ENCODE assay signal across 21 mouse cellular contexts in genomic region chr4:116710154-116710553, GRCm38 (mm10). TPM values are rescaled to one million over a fixed set of nuclear protein-coding genes. Genes with fewer than 3 reads are reported as not detected.
DNase-seq lines count a peak whose midpoint lies in the region; ATAC-seq and TF ChIP-seq lines count a peak whose summit lies in the region.
"Had no signal": no experiment of that assay in that cellular context is flagged by ENCODE, and none has a peak within 500 bp of the region (broad histone marks: within the 10 kb centered on the region; RNA-seq: fewer than 3 reads in every experiment).

No protein-coding gene starts in this region.

- no peaks in the 10 kb centered on the region for H3K27me3 ChIP-seq in forebrain, embryonic 10.5 days (ENCODE audit: poor library complexity, severe bottlenecking)
- no peaks in the 10 kb centered on the region for H3K27me3 ChIP-seq in forebrain, embryonic 13.5 days
- no peaks in the 10 kb centered on the region for H3K27me3 ChIP-seq in liver, embryonic 12.5 days (replicated peaks)
- H3K27me3 ChIP-seq in liver, postnatal 0 days (ENCODE audit: insufficient read depth, low read length): no peaks in the 10 kb centered on the region
- H3K27me3 ChIP-seq in testis, adult 2 months (ENCODE audit: control insufficient read depth, insufficient read depth, low read length): no peaks in the 10 kb centered on the region
- H3K27me3 ChIP-seq in embryonic facial prominence, embryonic 10.5 days (replicated peaks; ENCODE audit: low read depth, poor library complexity, severe bottlenecking): no peaks in the 10 kb centered on the region
- H3K27me3 ChIP-seq in intestine, embryonic 16.5 days (replicated peaks; ENCODE audit: control insufficient read depth, insufficient read depth, low read length): no peaks in the 10 kb centered on the region
- H3K27me3 ChIP-seq: embryonic facial prominence, embryonic 13.5 days; embryonic facial prominence, embryonic 15.5 days; Patski had no signal

- peaks cover 22% of the 10 kb centered on the region for H3K4me1 ChIP-seq in forebrain, embryonic 10.5 days
- H3K4me1 ChIP-seq in forebrain, embryonic 13.5 days: peaks cover 19% of the 10 kb centered on the region
- H3K4me1 ChIP-seq in liver, embryonic 12.5 days: peaks cover 33% of the 10 kb centered on the region
- peaks cover 14% of the 10 kb centered on the region for H3K4me1 ChIP-seq in liver, postnatal 0 days (ENCODE audit: insufficient read depth)
- H3K4me1 ChIP-seq in testis, adult 2 months (ENCODE audit: control insufficient read depth, insufficient read depth, low read length): no peaks in the 10 kb centered on the region
- peaks cover 19% of the 10 kb centered on the region for H3K4me1 ChIP-seq in embryonic facial prominence, embryonic 10.5 days
- peaks cover 6% of the 10 kb centered on the region; the same call in 1 of the 2 replicates for H3K4me1 ChIP-seq in intestine, embryonic 16.5 days (ENCODE audit: control insufficient read depth, insufficient read depth, low read length)

- no peak for ATAC-seq in forebrain, embryonic 13.5 days
- no peak for ATAC-seq in liver, embryonic 12.5 days
- no peak for ATAC-seq in liver, postnatal 0 days
- no peak for ATAC-seq in intestine, embryonic 16.5 days
- ATAC-seq: activated CD4-positive, CD25-positive, alpha-beta regulatory T cell, adult 4 months; forebrain, embryonic 14.5 days; forebrain, embryonic 16.5 days; Patski had no signal

- TF ChIP-seq POLR2A in testis, adult 2 months (IDR thresholded peaks at IDR 0.05; ENCODE audit: control insufficient read depth, low read depth, low read length): no peak

- TF ChIP-seq CTCF in liver, postnatal 0 days (IDR thresholded peaks at IDR 0.05; ENCODE audit: low read depth): no peak
- TF ChIP-seq CTCF in testis, adult 2 months (IDR thresholded peaks at IDR 0.05; ENCODE audit: control insufficient read depth, insufficient read depth, insufficient replicate concordance, low read depth, low read length): no peak

- WGBS in forebrain, embryonic 10.5 days: 87% methylated on average over 2 of the region's 2 CpGs
- WGBS in forebrain, embryonic 13.5 days: 93% methylated on average over 2 of the region's 2 CpGs
- WGBS in liver, embryonic 12.5 days (ENCODE audit: insufficient replicate concordance): 81% methylated on average over 2 of the region's 2 CpGs
- 78% methylated on average over 2 of the region's 2 CpGs for WGBS in liver, postnatal 0 days (ENCODE audit: insufficient replicate concordance)
- WGBS in embryonic facial prominence, embryonic 10.5 days: 89% methylated on average over 2 of the region's 2 CpGs
- 91% methylated on average over 2 of the region's 2 CpGs for whole genome bisulfite sequencing in intestine, embryonic 16.5 days

- no peaks in the 10 kb centered on the region for H3K9me3 ChIP-seq in forebrain, embryonic 10.5 days
- no peaks in the 10 kb centered on the region for H3K9me3 ChIP-seq in forebrain, embryonic 13.5 days (replicated peaks)
- H3K9me3 ChIP-seq in liver, embryonic 12.5 days (replicated peaks): no peaks in the 10 kb centered on the region
- no peaks in the 10 kb centered on the region for H3K9me3 ChIP-seq in liver, postnatal 0 days (ENCODE audit: low read length)
- no peaks in the 10 kb centered on the region for H3K9me3 ChIP-seq in embryonic facial prominence, embryonic 10.5 days
- no peaks in the 10 kb centered on the region for H3K9me3 ChIP-seq in intestine, embryonic 16.5 days (ENCODE audit: control insufficient read depth, low read length)
- H3K9me3 ChIP-seq: embryonic facial prominence, embryonic 13.5 days; embryonic facial prominence, embryonic 15.5 days; G1E had no signal

- no peak overlapping the region for H3K9ac ChIP-seq in forebrain, embryonic 13.5 days
- no peak overlapping the region for H3K9ac ChIP-seq in liver, embryonic 12.5 days
- H3K9ac ChIP-seq in liver, postnatal 0 days (replicated peaks): no peak overlapping the region
- no peak overlapping the region for H3K9ac ChIP-seq in intestine, embryonic 16.5 days (ENCODE audit: low read depth, low read length)
- H3K9ac ChIP-seq: embryonic facial prominence, embryonic 13.5 days had no signal

- no peak for DNase-seq in forebrain, embryonic 10.5 days (ENCODE audit: extremely low spot score, low spot score)
- DNase-seq in liver, postnatal 0 days: no peak
- DNase-seq in testis, postnatal 14 days (ENCODE audit: low spot score): no peak
- DNase-seq in embryonic facial prominence, embryonic 10.5 days (ENCODE audit: low spot score): no peak
- DNase-seq: adrenal gland, adult 8-10 months; adrenal gland, postnatal 14 days; adrenal gland, postnatal 36 days; cerebellum, adult 18-20 months; cerebellum, postnatal 10 days; cerebellum, postnatal 25 days had no signal

- H3K4me3 ChIP-seq in forebrain, embryonic 10.5 days: peak overlapping the region; percentile 68; the same call in 1 of the 2 replicates
- no peak overlapping the region for H3K4me3 ChIP-seq in forebrain, embryonic 13.5 days
- H3K4me3 ChIP-seq in liver, embryonic 12.5 days: no peak overlapping the region
- H3K4me3 ChIP-seq in liver, postnatal 0 days (ENCODE audit: low read depth, low read length): no peak overlapping the region
- peak overlapping the region; percentile 90 for H3K4me3 ChIP-seq in testis, adult 2 months (ENCODE audit: control insufficient read depth, low read depth, low read length)
- peak overlapping the region; percentile 69 for H3K4me3 ChIP-seq in embryonic facial prominence, embryonic 10.5 days
- no peak overlapping the region for H3K4me3 ChIP-seq in intestine, embryonic 16.5 days (ENCODE audit: low read length)
- H3K4me3 ChIP-seq: embryonic facial prominence, embryonic 13.5 days; embryonic facial prominence, embryonic 15.5 days had no signal

- no peak overlapping the region for H3K27ac ChIP-seq in forebrain, embryonic 10.5 days
- H3K27ac ChIP-seq in forebrain, embryonic 13.5 days: no peak overlapping the region
- H3K27ac ChIP-seq in liver, embryonic 12.5 days: no peak overlapping the region
- no peak overlapping the region for H3K27ac ChIP-seq in liver, postnatal 0 days (ENCODE audit: low read depth)
- no peak overlapping the region for H3K27ac ChIP-seq in testis, adult 2 months (ENCODE audit: control insufficient read depth, insufficient read depth, low read depth, low read length)
- H3K27ac ChIP-seq in embryonic facial prominence, embryonic 10.5 days (replicated peaks): no peak overlapping the region
- H3K27ac ChIP-seq in intestine, embryonic 16.5 days (ENCODE audit: low read length): no peak overlapping the region
- H3K27ac ChIP-seq: embryonic facial prominence, embryonic 13.5 days; embryonic facial prominence, embryonic 15.5 days had no signal

- H3K36me3 ChIP-seq in forebrain, embryonic 10.5 days (replicated peaks): peaks cover 23% of the 10 kb centered on the region
- H3K36me3 ChIP-seq in forebrain, embryonic 13.5 days (ENCODE audit: poor library complexity, severe bottlenecking): peaks cover 6% of the 10 kb centered on the region
- H3K36me3 ChIP-seq in liver, embryonic 12.5 days: peaks cover 20% of the 10 kb centered on the region
- peaks cover 2% of the 10 kb centered on the region; the same call in 1 of the 2 replicates for H3K36me3 ChIP-seq in liver, postnatal 0 days (replicated peaks; ENCODE audit: insufficient read depth, low read length)
- peaks cover 1% of the 10 kb centered on the region for H3K36me3 ChIP-seq in testis, adult 2 months (ENCODE audit: control insufficient read depth, insufficient read depth, low read length)
- peaks cover 21% of the 10 kb centered on the region for H3K36me3 ChIP-seq in embryonic facial prominence, embryonic 10.5 days (replicated peaks)
- no peaks in the 10 kb centered on the region for H3K36me3 ChIP-seq in intestine, embryonic 16.5 days (ENCODE audit: control insufficient read depth, insufficient read depth, low read length)

- no peak for TF ChIP-seq EP300 in liver, postnatal 0 days (IDR thresholded peaks at IDR 0.05; ENCODE audit: low read depth)

- H3K4me2 ChIP-seq in forebrain, embryonic 13.5 days: no peak overlapping the region
- H3K4me2 ChIP-seq in liver, embryonic 12.5 days: 0 out of 2 replicates have a peak overlapping the region, but pooled peaks have one; percentile 87
- H3K4me2 ChIP-seq in liver, postnatal 0 days (ENCODE audit: low read depth, low read length): no peak overlapping the region
- H3K4me2 ChIP-seq in intestine, embryonic 16.5 days (ENCODE audit: low read depth, low read length): no peak overlapping the region
- H3K4me2 ChIP-seq: embryonic facial prominence, embryonic 13.5 days; embryonic facial prominence, embryonic 15.5 days had no signal

RNA-seq across cellular contexts. Expression of gene Ccdc163, which starts 1.8 kb away (rescaled TPM):
- 31.5 and 37.0 TPM in 2 replicates for polyA plus RNA-seq in forebrain, embryonic 10.5 days (2016; fragmentation: Nextera tagmentation; extraction: Ambion mirVana)
- polyA plus RNA-seq in forebrain, embryonic 13.5 days (2015; fragmentation: Nextera tagmentation; extraction: Ambion mirVana): 26.1 and 27.0 TPM in 2 replicates
- polyA plus RNA-seq in liver, embryonic 12.5 days (2016; fragmentation: Nextera tagmentation; extraction: Ambion mirVana): 17.3 and 17.5 TPM in 2 replicates
- polyA plus RNA-seq in liver, postnatal 0 days (2015; fragmentation: Nextera tagmentation; extraction: Ambion mirVana): 6.1 and 8.4 TPM in 2 replicates
- 185 and 214 TPM in 2 replicates for polyA plus RNA-seq in testis, adult 2 months (2012; rRNA removed)
- polyA plus RNA-seq in embryonic facial prominence, embryonic 10.5 days (2016; fragmentation: Nextera tagmentation; extraction: Ambion mirVana): 38.3 and 38.5 TPM in 2 replicates
- 21.3 and 22.6 TPM in 2 replicates for polyA plus RNA-seq in intestine, embryonic 16.5 days (2015; fragmentation: Nextera tagmentation; extraction: Ambion mirVana)

RNA-seq across cellular contexts. Expression of gene Mmachc, which starts 1.9 kb away (rescaled TPM):
- polyA plus RNA-seq in forebrain, embryonic 10.5 days (2016; fragmentation: Nextera tagmentation; extraction: Ambion mirVana): 45.6 and 47.3 TPM in 2 replicates
- polyA plus RNA-seq in forebrain, embryonic 13.5 days (2015; fragmentation: Nextera tagmentation; extraction: Ambion mirVana): 31.4 and 34.2 TPM in 2 replicates
- 17.5 and 18.9 TPM in 2 replicates for polyA plus RNA-seq in liver, embryonic 12.5 days (2016; fragmentation: Nextera tagmentation; extraction: Ambion mirVana)
- 10.8 and 10.9 TPM in 2 replicates for polyA plus RNA-seq in liver, postnatal 0 days (2015; fragmentation: Nextera tagmentation; extraction: Ambion mirVana)
- 24.9 and 26.8 TPM in 2 replicates for polyA plus RNA-seq in testis, adult 2 months (2012; rRNA removed)
- polyA plus RNA-seq in embryonic facial prominence, embryonic 10.5 days (2016; fragmentation: Nextera tagmentation; extraction: Ambion mirVana): 39.8 and 40.8 TPM in 2 replicates
- 20.7 and 22.7 TPM in 2 replicates for polyA plus RNA-seq in intestine, embryonic 16.5 days (2015; fragmentation: Nextera tagmentation; extraction: Ambion mirVana)

RNA-seq across cellular contexts. Expression of gene Tesk2, which starts 10.6 kb away (rescaled TPM):
- 9.0 and 9.4 TPM in 2 replicates for polyA plus RNA-seq in forebrain, embryonic 10.5 days (2016; fragmentation: Nextera tagmentation; extraction: Ambion mirVana)
- 5.3 and 5.8 TPM in 2 replicates for polyA plus RNA-seq in forebrain, embryonic 13.5 days (2015; fragmentation: Nextera tagmentation; extraction: Ambion mirVana)
- 2.2 and 2.6 TPM in 2 replicates for polyA plus RNA-seq in liver, embryonic 12.5 days (2016; fragmentation: Nextera tagmentation; extraction: Ambion mirVana)
- polyA plus RNA-seq in liver, postnatal 0 days (2015; fragmentation: Nextera tagmentation; extraction: Ambion mirVana): 5.8 and 6.2 TPM in 2 replicates
- 33.0 and 35.0 TPM in 2 replicates for polyA plus RNA-seq in testis, adult 2 months (2012; rRNA removed)
- 8.8 and 9.7 TPM in 2 replicates for polyA plus RNA-seq in embryonic facial prominence, embryonic 10.5 days (2016; fragmentation: Nextera tagmentation; extraction: Ambion mirVana)
- 10.4 and 11.6 TPM in 2 replicates for polyA plus RNA-seq in intestine, embryonic 16.5 days (2015; fragmentation: Nextera tagmentation; extraction: Ambion mirVana)

RNA-seq across cellular contexts. Expression of gene Prdx1, which starts 24.8 kb away (rescaled TPM):
- polyA plus RNA-seq in forebrain, embryonic 10.5 days (2016; fragmentation: Nextera tagmentation; extraction: Ambion mirVana): 1,457 and 1,472 TPM in 2 replicates
- 809 and 818 TPM in 2 replicates for polyA plus RNA-seq in forebrain, embryonic 13.5 days (2015; fragmentation: Nextera tagmentation; extraction: Ambion mirVana)
- polyA plus RNA-seq in liver, embryonic 12.5 days (2016; fragmentation: Nextera tagmentation; extraction: Ambion mirVana): 916 and 985 TPM in 2 replicates
- 2,167 and 2,192 TPM in 2 replicates for polyA plus RNA-seq in liver, postnatal 0 days (2015; fragmentation: Nextera tagmentation; extraction: Ambion mirVana)
- polyA plus RNA-seq in testis, adult 2 months (2012; rRNA removed): 62.2 and 77.9 TPM in 2 replicates
- 1,415 and 1,463 TPM in 2 replicates for polyA plus RNA-seq in embryonic facial prominence, embryonic 10.5 days (2016; fragmentation: Nextera tagmentation; extraction: Ambion mirVana)
- polyA plus RNA-seq in intestine, embryonic 16.5 days (2015; fragmentation: Nextera tagmentation; extraction: Ambion mirVana): 1,384 and 1,485 TPM in 2 replicates

RNA-seq across cellular contexts. Expression of gene Akr1a1, which starts 58.7 kb away (rescaled TPM):
- polyA plus RNA-seq in forebrain, embryonic 10.5 days (2016; fragmentation: Nextera tagmentation; extraction: Ambion mirVana): 534 and 550 TPM in 2 replicates
- polyA plus RNA-seq in forebrain, embryonic 13.5 days (2015; fragmentation: Nextera tagmentation; extraction: Ambion mirVana): 657 and 694 TPM in 2 replicates
- polyA plus RNA-seq in liver, embryonic 12.5 days (2016; fragmentation: Nextera tagmentation; extraction: Ambion mirVana): 281 and 287 TPM in 2 replicates
- polyA plus RNA-seq in liver, postnatal 0 days (2015; fragmentation: Nextera tagmentation; extraction: Ambion mirVana): 320 and 321 TPM in 2 replicates
- 103 and 109 TPM in 2 replicates for polyA plus RNA-seq in testis, adult 2 months (2012; rRNA removed)
- 644 and 663 TPM in 2 replicates for polyA plus RNA-seq in embryonic facial prominence, embryonic 10.5 days (2016; fragmentation: Nextera tagmentation; extraction: Ambion mirVana)
- polyA plus RNA-seq in intestine, embryonic 16.5 days (2015; fragmentation: Nextera tagmentation; extraction: Ambion mirVana): 928 and 934 TPM in 2 replicates

Comparison
In these comparisons a context has a peak if more than half of its experiments do, and no peak if none do; other contexts are left out.
1. H3K4me3 ChIP-seq: peak in forebrain, embryonic 10.5 days (single experiment), testis, adult 2 months (single experiment) and embryonic facial prominence, embryonic 10.5 days (single experiment); none in forebrain, embryonic 13.5 days (single experiment), liver, embryonic 12.5 days (single experiment), liver, postnatal 0 days (single experiment) and intestine, embryonic 16.5 days (single experiment).